Mouse (Mus musculus) bone marrow, adult 2 months (tissue): Measurements from ENCODE around the gene Hoxc5.

Experiments
- CTCF ChIP-seq: fragments of 200-500 bp; IDR thresholded peaks from 2 replicates; pipeline ENCODE4 v1.5.1; 2011; ENCODE audit warnings: low read length, control low read depth; ENCODE audit not compliant: control insufficient read depth, insufficient read depth
- POLR2A ChIP-seq: fragments of 200-500 bp; IDR thresholded peaks from 2 replicates; pipeline ENCODE4 v1.6.1; 2011; ENCODE audit warnings: low read depth, mild to moderate bottlenecking, control low read depth, low read length, borderline replicate concordance; ENCODE audit not compliant: control insufficient read depth

GRCm38 (mm10) chr15:102956906-102957305 is 10.3 kb upstream of the Hoxc5 start:
- TF ChIP-seq POLR2A: no peak
- TF ChIP-seq CTCF: no peak
